Mouse (Mus musculus): ENCODE measurements around the gene Olfr1368.

Gene Olfr1368

GRCm38 (mm10) chr13:21145767-21146166 lies at the start of gene Olfr1368:
Olfr1368 (minus strand) TSS chr13:21145867.
- no peak for DNase-seq (ENCODE audit: low read depth, low spot score)

- no peak for DNase-seq (ENCODE audit: low read depth, low spot score)
These were observed 39.9 kb upstream of the Olfr1368 start for GRCm38 (mm10) chr13:21185521-21185920.

DNA sequence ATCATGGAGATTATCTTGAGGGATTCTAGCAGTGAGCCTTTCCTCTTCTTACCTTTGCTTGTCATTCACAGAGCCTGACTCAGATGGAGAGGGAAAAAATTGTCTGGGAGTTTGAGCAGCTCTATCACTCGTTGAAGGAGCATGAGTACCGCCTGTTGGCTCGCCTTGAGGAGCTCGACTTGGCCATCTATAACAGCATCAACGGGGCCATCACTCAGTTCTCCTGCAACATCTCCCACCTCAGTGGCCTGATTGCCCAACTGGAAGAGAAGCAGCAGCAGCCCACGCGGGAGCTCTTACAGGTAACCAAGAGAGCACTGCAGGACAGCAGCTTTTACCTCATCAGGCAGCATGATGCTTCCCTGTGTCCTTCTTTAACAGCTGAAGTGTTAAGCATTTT lies 38.0 kb upstream of the Olfr1368 start:
- DNase-seq (ENCODE audit: low read depth, low spot score), result no peak

- no peak for DNase-seq (ENCODE audit: low read depth, low spot score)
These were observed 37.4 kb upstream of the Olfr1368 start for GRCm38 (mm10) chr13:21183066-21183465.

- DNase-seq (ENCODE audit: low read depth, low spot score), result no peak
These were observed 36.3 kb upstream of the Olfr1368 start for GRCm38 (mm10) chr13:21181996-21182395.

DNA sequence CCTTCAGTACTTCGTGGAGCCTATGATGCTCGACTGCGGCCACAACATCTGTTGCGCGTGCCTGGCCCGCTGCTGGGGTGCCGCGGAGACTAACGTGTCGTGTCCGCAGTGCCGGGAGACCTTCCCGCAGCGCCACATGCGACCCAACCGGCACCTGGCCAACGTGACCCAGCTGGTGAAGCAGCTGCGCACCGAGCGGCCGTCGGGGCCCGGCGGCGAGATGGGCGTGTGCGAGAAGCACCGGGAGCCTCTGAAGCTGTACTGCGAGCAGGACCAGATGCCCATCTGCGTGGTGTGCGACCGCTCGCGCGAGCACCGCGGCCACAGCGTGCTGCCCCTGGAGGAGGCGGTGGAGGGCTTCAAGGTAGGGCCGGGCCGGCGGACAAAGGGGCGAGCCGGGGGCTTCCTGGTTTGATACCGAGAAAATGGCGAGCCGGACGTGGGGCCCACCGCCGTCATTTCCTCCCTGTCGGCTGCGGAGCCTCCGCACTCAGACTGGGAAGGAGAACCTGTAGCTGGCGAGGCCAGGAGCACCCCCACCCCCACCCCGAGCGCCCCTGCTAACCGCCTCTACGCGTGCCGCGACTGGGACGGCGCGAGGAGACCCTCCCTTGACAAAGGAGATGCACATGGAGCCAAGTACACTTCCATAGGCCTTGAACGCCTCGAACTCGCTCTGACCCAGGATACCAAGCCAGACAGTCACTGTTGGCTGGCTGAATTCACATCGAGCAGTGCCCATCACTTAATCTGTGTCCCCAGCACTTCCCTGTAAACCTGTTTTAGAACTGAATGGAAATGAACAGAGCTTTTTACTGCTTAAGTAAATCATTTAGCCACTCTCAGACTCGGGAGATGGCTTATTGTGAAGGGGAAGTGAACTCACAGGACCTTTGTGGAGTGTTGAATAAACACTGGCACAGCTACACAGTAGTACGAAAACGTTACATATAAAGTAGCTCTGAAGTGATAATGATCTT lies 35.2 kb upstream of the Olfr1368 start:
- peak; percentile 81 for DNase-seq (ENCODE audit: low read depth, low spot score)

GRCm38 (mm10) chr13:21179724-21180550 lies 34.3 kb upstream of the Olfr1368 start:
- DNase-seq (ENCODE audit: low read depth, low spot score), result peak; percentile 93

GRCm38 (mm10) chr13:21179367-21179723 lies 33.7 kb upstream of the Olfr1368 start, which contains the start of gene Trim27:
Trim27 (plus strand) TSS chr13:21179445.
- no peak for DNase-seq (ENCODE audit: low read depth, low spot score)

DNA sequence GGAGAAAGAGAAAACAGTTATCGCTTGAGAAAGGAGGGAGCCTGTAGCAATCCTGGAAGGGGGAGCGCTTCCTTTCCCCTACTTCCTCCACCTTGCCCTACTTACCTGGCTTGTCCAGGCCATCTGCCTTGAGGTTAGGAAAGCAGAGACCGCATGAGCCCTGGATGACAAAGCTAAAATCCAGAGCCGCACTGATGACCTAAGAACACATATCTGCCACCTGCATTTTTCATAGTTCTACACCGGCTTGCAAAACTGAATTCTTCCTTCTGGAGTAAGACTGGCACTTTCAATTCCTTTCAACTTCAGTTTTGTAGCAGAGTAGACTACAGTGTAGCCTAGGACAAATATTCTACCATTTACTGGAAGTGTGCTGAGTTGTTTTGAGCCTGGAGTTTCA lies 32.7 kb upstream of the Olfr1368 start:
- no peak for DNase-seq (ENCODE audit: low read depth, low spot score)

GRCm38 (mm10) chr13:21177657-21178056 lies 32.0 kb upstream of the Olfr1368 start:
- DNase-seq (ENCODE audit: low read depth, low spot score), result no peak

GRCm38 (mm10) chr13:21176733-21177132 lies 31.1 kb upstream of the Olfr1368 start:
- DNase-seq (ENCODE audit: low read depth, low spot score), result no peak

- DNase-seq (ENCODE audit: low read depth, low spot score), result peak; percentile 47
These were observed 27.4 kb upstream of the Olfr1368 start for GRCm38 (mm10) chr13:21173072-21173471.

GRCm38 (mm10) chr13:21172241-21173027 lies 26.8 kb upstream of the Olfr1368 start:
- peak; percentile 76 for DNase-seq (ENCODE audit: low read depth, low spot score)

GRCm38 (mm10) chr13:21171600-21172150 lies 26.0 kb upstream of the Olfr1368 start:
- peak; percentile 44 for DNase-seq (ENCODE audit: low read depth, low spot score)

- no peak for DNase-seq (ENCODE audit: low read depth, low spot score)
These were observed 25.5 kb upstream of the Olfr1368 start for GRCm38 (mm10) chr13:21171156-21171530.

GRCm38 (mm10) chr13:21170431-21171155 lies 24.9 kb upstream of the Olfr1368 start:
- no peak for DNase-seq (ENCODE audit: low read depth, low spot score)

DNA sequence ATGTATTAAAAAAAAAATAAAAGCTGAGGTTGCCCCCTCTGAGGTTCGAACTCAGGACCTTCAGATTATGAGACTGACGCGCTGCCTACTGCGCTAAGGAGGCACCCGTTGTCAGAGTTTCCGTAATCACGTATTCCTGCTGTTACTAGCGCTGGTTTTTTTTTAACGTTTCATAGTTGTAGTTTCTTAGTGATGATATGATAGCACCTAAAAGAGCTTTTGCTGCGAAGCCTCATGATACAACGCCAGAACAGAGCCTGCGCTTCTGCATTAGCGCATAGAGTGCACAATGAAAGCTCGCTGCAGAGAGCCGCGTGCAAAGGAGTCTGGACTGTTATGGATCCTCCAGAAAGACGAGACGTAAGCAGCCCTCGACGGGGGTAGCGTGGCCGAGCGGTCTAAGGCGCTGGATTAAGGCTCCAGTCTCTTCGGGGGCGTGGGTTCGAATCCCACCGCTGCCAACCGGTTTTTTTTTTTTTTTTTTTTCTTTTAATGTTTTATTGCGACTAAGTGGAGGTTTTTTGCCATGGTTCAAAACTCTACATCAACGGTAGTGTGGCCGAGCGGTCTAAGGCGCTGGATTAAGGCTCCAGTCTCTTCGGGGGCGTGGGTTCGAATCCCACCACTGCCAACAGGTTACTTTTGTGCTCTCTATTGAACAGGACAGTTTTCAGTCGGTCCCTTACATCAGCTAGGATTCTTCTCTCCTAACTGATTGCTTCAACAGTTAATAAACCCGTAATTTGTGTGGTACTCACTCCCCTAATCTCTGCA lies 24.2 kb upstream of the Olfr1368 start:
- peak; percentile 90 for DNase-seq (ENCODE audit: low read depth, low spot score)

DNA sequence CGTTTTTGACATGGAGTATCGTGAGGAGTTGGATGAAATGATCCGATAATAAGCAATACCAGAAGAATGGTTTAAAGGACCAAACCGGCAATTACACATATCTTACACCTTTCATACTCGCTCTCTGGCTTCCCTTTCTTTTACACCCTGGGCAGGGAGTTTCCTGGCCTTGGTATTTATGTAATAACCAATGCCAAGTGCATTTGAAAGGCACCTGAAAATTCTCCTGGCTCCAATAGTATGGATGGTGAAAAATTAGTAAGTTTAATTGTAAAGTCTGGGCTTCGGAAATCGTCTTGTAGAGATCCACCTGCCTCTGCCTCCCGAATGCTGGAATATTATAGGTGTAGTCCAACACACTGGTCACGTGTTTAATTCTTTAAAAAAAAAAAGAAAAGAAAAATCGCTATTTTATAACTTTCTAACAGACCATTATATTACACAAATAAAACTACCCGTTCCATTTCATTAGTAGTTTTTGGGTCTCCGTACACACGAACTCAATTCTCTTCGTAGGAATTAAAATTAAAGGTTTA lies 23.5 kb upstream of the Olfr1368 start:
- DNase-seq (ENCODE audit: low read depth, low spot score), result peak; percentile 44

DNA sequence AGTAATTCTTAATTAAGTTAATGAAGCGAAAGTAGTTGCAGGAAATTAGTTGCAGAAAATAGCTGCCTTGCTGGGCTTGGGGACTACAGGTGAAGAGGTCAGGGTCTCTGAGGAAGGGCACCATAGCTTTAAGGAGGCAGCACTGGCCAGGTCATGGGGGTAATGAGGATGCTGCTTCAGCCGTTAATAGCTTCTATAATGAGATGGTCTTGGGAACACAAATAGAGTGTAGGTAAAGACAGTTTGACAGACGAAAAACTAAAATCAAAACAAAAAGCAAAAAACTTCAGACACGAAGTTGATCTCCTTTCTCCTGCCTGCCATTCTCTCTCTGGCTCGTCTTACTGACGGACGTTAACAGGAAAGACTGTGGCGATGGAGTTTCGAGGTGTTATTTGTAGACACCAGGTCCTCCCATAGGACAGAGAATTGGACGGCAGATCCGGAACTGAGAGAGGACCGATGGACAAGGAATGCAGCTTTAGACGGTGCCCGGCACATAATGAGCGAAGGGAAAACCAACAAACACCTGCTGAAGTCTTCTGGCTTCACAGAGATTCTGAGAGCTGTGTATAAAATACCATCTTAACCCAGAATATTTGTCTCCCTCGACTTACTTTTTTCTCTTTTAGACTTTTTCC lies 22.8 kb upstream of the Olfr1368 start:
- DNase-seq (ENCODE audit: low read depth, low spot score), result peak; percentile 61

All from CD4-positive, CD25-positive, alpha-beta regulatory T cell, adult 2 months (primary cell).